Mouse (Mus musculus) kidney, adult 11 months (tissue): Measurements from ENCODE around the gene Zfp867.
A peak's percentile ranks its signal among the peaks of the same experiment; 100 is the strongest.

Source experiments
- DNase-seq: peaks from one replicate; pipeline ENCODE4 v3.0.0; 2022

Gene Zfp867

DNA sequence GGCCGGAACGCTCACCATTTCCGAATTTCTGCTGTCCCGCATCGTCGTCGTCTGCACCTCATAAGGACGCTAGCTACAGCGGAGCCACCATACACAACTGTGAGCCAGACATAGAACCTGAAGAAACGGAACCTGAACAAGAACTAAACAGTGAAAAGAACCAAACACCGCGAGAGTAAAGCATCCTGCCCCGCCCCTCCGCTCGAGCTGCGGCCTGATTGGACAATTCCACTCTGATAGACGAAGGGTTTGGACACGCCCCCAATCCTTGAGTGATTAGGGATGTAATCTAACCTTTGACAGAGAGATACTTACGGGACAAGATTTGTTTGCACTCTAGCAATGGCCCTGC, at the start of gene Zfp867:
Zfp867 (minus strand) TSS at position 149 of the 352 bp plus-strand sequence.
- peak; percentile 91 for DNase-seq

GRCm38 (mm10) chr11:59519741-59520495, 47.6 kb upstream of the Zfp867 start:
- DNase-seq = no peak

- DNase-seq = peak; percentile 27
These were observed 46.0 kb upstream of the Zfp867 start for GRCm38 (mm10) chr11:59518226-59518625.

DNA sequence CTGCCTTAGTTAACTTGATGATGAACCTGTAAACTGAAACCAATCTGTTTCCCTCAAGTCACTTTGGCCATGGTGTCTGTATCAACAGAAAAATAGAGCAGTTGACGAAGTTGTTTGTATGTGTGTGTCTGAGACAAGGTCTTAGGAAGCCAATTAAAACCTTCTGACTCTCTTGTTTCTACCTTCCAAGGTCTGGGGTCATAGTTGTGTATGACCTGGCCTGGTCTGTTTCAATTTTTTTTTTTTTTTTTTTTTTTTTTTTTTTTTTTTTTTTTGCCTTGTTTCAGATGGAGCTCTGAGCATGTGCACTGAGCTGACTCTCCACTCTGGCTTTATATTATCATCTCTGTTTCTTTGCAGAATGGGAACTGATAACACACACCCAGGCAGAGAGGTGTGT, 45.2 kb upstream of the Zfp867 start:
- DNase-seq = no peak

DNA sequence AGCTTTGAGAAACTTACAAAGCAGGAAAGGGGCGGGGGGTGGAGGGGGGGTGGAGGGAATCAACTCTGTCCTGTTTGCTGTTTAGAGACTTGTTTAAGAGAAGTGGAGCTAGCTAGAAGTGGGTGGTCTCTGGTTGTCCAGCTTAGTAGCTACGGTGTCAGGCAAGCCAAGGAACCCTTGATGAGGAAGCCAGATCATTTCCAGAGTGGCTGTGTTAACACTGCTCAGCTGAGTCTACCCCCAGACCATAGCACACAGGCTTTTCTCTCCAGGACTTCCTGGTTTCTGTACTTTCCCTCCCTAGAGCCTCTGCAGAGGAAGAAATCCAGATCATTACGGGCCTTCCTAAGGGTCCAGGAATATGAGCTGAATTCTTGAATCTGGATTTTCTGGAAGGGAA, 42.5 kb upstream of the Zfp867 start:
- no peak for DNase-seq

DNA sequence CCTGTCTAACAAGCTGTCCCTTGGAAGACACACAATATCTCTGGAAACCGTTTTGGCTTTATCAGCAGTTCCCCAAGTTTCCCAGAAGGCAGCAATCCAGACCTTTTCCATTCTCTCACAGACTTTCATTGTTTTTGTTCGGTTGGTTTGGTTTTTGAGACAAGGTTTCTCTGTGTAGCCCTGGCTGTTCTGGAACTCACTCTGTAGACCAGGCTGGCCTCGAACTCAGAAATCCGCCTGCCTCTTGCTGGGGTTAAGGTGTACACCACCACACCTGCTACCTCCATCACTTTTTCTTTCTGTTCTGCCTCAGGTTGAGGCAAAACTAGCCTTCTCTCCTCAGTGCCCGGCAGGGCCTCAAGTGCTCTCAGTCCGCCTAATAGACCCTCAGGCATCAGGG, 42.1 kb upstream of the Zfp867 start:
- no peak for DNase-seq

DNA sequence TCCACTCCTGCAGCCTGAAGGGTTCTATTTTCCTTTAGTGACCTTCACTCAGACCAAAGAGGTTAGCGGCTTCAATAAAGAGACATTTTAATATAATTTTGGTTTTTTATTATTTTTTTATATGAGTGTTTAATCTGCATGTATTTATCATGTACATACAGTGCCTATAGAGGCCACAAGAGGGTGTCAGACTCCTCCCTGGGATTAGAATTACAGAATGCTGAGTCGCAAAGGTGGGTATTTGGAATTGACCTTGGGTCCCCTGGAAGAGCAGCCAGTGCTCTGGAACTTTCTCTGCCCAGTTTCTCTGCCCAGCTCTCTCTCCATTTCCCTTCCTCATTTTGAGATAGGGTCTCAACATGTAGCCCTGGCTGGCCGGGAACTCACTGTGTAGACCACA, 41.3 kb upstream of the Zfp867 start:
- no peak for DNase-seq

GRCm38 (mm10) chr11:59512733-59513132, 40.5 kb upstream of the Zfp867 start:
- no peak for DNase-seq

- DNase-seq = no peak
These were observed 39.3 kb upstream of the Zfp867 start for GRCm38 (mm10) chr11:59511558-59511957.

DNA sequence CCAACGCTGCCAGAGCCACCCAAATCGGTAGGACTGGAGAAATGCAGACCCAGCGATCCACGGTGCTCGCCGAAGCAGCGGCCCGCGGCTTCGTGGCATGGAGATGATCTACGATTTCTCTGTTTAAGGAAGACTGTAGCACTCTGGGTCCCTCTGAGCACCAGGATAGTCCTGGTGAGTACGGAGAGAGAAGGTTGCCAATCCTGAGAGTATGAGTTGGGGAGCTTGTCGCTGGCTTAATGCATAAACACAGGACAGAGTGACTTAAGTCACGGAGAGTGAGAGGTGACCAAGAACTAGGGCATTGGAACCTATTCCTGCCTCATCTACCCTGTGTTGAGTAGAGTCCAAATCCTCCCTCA, 34.4 kb upstream of the Zfp867 start:
- no peak for DNase-seq

DNA sequence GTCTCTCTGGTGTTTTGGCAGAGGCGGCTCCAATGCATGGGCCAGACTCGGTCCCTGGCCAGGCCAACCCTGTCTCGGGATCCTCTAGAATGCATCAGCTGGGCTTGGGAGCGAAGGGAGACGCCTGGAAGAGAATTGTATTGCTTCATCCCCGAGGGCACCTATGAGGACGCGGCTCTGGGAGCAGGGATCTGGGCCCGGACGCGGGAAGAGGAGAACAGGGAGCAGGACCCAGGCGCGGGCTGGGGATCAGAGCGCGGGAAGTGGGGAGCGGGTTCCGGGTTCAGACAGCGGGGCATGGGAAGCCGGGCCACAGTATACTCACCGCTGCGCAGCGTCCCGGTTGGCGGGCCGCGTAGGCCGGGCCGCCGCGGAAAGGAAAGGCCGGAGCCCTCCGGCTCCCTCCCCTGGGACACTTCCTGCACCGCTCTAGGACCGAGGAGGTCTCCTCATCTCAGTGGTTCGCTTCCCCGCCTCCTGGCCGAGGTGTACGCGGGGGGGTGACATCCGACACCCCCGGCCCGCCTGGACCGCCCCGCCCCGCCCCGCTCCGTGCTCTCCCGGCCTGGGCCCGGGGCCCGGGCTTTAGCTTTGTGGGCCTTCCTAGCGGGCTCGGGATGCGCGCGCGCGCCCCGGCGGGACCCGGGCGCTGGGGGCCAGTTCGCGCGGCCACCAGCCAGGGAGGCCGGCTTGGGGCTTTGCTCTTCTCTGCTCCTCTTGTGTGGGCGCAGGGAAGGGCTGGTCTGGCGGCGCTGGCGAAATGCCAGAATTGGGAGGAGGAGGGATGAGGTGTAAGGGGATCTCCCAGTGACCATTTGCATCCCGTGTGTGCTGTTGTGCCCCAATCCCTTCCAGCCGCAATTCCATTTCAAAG, 33.8 kb upstream of the Zfp867 start:
- peak; percentile 88 for DNase-seq

DNA sequence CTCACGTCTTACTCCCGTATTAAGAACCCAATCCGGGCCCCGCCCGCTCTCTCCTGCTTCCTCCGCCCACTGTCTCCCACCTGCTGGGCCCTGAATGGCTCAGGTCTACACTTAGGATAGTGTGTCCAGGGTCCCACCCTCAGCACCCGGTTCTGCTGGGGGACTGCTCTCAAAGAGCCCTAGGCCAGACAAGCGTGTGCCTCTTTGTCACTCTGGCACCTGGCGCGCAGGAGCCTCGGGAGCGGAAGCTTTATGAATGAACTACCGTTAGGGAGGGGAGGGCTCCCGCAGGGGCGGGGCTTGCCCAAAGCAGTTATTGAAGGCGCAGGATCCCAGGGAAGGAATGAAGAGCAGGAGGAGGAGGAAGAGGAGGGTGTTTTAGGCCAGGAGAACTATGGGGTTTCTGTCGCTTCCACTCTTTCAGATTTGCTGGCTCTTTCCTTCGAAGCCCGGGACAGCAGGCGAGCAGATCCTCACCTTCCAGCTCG, 33.1 kb upstream of the Zfp867 start:
- peak; percentile 68 for DNase-seq

DNA sequence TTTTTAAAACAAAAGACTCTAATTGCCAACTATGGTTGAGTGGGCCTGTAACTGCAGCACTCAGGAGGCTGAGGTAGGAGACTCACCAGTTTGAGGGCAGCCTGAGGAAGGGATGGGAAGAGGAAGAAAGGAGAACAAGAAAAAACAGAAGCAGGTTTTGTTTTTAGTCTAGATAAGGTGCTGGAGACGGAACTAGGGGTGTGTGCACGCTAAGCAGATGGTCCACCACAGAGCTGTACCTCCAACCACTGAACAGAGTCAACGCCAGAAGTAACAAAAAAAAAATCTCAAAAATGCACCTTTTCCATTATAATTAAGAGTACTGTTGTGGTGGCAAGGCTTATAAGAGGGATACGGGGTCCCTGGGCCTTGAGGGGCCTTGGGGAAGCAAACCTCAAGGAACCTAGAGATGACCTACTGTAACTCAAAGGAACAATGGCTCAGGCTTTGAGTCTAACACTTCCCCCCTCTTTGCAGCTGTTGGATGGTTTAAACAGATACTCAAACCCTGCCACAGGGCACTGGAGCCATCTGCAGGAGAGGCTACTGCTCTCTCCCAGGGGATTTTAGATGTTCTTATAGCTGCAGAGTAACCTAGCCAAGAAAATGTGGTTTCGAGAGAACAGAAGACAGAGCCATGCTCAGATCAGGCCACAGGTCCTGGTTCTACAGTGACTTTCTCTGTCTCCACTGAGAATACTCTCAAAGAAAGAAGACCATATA, 29.9 kb upstream of the Zfp867 start:
- no peak for DNase-seq

- DNase-seq = no peak
These were observed 25.5 kb upstream of the Zfp867 start for GRCm38 (mm10) chr11:59497747-59498146.

DNA sequence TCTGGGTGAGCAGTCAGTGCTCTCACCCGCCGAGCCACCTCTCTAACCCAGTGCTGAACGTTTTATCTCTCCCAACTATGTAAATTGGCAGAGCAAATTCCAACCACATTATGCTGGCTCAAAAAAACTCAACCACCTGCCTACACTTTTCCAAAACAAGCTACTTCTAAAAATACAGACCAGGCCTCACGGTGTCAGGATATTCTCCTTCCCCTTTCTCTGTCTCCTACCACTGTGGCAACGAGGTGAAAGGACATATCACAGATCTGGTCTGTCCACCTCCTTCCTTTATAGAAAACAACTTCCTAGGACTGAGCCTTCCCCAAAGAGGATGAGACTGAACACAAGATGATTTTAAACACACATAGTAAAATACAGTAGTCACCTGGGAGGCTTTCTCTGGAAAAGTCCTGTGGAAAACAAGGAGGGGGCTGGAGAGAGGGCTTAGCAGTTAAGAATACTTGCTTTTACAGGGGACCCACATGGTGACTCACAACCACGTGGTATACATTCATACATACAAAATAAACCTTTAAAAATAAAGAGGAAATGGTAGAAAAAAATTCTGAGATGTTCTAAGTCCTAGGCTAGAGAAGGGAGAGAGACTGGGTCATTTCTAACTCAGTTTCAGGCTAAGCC, 24.5 kb upstream of the Zfp867 start:
- DNase-seq = no peak

- no peak for DNase-seq
These were observed 13.9 kb upstream of the Zfp867 start for GRCm38 (mm10) chr11:59486222-59486621.

DNA sequence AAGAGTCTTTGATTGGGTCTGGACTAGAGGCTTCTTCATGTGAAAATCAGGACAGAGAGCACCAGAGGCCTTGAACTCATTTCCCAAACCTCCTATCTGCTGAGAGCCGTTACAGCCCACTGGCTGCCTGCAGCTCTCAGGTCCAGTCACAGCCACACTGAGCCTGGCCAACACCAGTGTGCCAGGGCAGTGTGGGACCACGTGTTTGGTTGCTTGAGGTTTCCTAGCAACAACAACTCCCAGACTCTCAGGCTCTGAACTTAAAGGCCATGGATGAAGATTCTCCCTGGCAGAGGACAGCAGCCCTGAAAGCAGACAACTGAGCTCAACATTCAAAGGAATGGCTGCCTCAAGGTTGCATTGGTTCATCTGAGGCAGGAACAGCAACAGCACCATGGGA, 13.4 kb upstream of the Zfp867 start:
- no peak for DNase-seq

DNA sequence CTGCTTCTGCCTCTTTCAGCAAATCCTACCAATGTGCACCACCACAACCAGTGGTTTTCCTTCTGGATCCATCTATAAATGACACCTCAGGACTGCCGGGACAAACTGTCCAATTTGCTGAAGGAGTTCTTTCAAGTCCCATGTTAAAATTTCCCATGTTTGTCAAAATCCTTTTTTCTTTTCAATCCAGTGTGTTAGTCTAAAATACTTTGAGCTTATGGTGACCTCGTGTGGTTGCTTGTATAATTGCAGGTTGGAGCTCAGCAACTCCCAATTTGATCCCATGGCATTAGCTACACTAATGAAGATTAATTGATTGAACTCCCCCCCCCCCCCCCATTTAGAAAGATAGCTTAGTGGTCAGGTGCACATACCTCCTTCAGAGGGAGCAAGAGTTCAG, 10.9 kb upstream of the Zfp867 start:
- DNase-seq = no peak

- DNase-seq = no peak
These were observed 5.0 kb upstream of the Zfp867 start for GRCm38 (mm10) chr11:59477240-59477639.

GRCm38 (mm10) chr11:59471413-59472325, 605 bp downstream of the Zfp867 start:
- DNase-seq = no peak

DNA sequence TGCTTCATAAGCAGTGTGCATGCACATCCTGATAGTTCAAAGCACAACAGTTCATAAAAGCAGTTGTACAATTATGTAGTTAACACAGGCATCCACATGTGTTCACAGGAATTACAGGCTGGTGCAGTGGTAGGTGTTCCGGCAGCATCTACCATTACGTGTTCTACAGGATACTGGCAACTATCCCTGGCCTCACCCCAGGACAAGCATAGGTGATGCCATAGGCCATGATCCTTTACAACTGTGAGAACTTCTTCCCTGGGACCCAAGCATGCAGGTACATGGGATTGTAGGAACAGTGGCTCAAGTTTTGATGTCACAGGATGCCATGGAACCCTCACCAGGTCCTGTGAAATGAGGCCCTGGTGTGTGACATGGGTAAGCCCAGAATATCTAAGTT, 11.8 kb downstream of the Zfp867 start:
- no peak for DNase-seq

DNA sequence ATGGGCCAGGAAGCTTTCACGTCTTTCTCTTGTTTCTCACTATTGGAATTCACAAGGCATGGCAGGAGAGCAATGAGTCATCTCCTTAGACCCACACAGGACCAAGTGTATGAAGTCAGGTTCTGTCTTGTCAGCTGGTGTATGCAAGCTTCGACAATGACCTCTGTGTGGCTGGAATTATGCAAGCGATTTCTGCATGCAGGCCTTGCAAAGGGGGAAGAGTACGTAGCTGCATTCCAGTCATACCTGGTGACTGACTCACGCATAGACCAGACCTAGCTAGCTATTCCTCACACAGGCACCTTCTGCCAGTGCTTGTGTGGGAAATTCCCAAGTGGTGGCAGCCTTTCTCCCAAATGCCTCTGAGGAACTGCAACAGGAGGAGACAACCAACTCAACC, 13.3 kb downstream of the Zfp867 start:
- peak; percentile 87 for DNase-seq
